Mouse (Mus musculus) embryo, embryonic 11.5 days (tissue): ENCODE results near the gene Zscan4e.
"Not testable (repeated sequence)": the region's sequence is repeated elsewhere in the genome, so short reads cannot be mapped to it uniquely, and the experiment has no call there.

Source experiments
- DNase-seq: peaks from one replicate; pipeline ENCODE4 v3.0.0-alpha.2; 2012; ENCODE audit warnings: low read depth, low spot score

Gene Zscan4e

DNA sequence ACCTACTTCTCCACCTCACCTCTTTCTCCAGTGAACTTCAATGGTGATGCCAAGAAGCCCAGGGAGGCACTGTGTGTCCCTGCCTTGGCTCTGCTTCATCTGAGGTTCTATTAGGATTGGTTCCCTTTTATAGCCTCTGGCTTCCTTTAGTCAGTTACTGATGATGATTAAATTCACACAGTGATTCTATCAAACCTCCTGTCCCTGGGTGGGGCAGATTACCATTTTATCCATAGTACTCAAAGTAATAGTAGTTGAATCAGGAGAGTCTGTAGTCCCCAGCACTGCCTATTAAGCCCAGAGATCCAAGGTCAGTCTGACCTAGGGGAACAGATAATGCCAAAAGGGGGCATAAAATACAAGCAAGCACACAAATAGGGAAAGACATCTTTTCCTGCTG is at the start of gene Zscan4e:
Zscan4e (minus strand) TSS at position 101 of the 400 bp plus-strand sequence.
- not testable (repeated sequence) for DNase-seq
